Mouse (Mus musculus) midbrain, embryonic 11.5 days (tissue): ENCODE measurements at regions not wholly inside any gene's neighbourhood (a gene's known extent, or its start where the extent isn't known, plus 50 kb on each side); places are given as distances from the start of the nearest gene placed in this dataset.
A peak's percentile ranks its signal among the peaks of the same experiment; 100 is the strongest.

ENCODE experiments used
- ATAC-seq: fragments of 200-750 bp; cut with Nextera tagmentation; 2 replicates; pipeline ENCODE4 v1.8.0; 2017; ENCODE audit warnings: moderate TSS enrichment, moderate library complexity; ENCODE audit not compliant: low FRiP score
- DNase-seq: peaks from one replicate; pipeline ENCODE4 v3.0.0; 2015; ENCODE audit warnings: low spot score; ENCODE audit errors: missing footprints
- H3K27ac ChIP-seq: fragments of 300-500 bp; sonication (generic); 2 replicates; pipeline ENCODE4 v1.5.1; 2014; ENCODE audit warnings: low read depth, low read length
- H3K27me3 ChIP-seq: fragments of 300-500 bp; sonication (generic); 2 replicates; pipeline ENCODE4 v1.6.1; 2014; ENCODE audit warnings: mild to moderate bottlenecking, low read length, moderate library complexity, mixed read lengths; ENCODE audit not compliant: control insufficient read depth, insufficient read depth
- H3K36me3 ChIP-seq: fragments of 300-500 bp; sonication (generic); 2 replicates; pipeline ENCODE4 v1.6.1; 2014; ENCODE audit warnings: mild to moderate bottlenecking, low read length, moderate library complexity, mixed read lengths; ENCODE audit not compliant: control insufficient read depth, insufficient read depth
- H3K4me1 ChIP-seq: fragments of 300-500 bp; sonication (generic); 2 replicates; pipeline ENCODE4 v1.6.1; 2014; ENCODE audit warnings: low read length; ENCODE audit not compliant: control insufficient read depth, insufficient read depth
- H3K4me2 ChIP-seq: fragments of 300-500 bp; sonication (generic); 2 replicates; pipeline ENCODE4 v1.6.1; 2014; ENCODE audit warnings: mild to moderate bottlenecking, moderate library complexity
- H3K4me3 ChIP-seq: fragments of 300-500 bp; sonication (generic); 2 replicates; pipeline ENCODE4 v1.5.1; 2014; ENCODE audit warnings: low read depth, low read length
- H3K9ac ChIP-seq: fragments of 300-500 bp; sonication (generic); 2 replicates; pipeline ENCODE4 v1.6.1; 2014; ENCODE audit warnings: low read length
- H3K9me3 ChIP-seq: fragments of 300-500 bp; sonication (generic); 2 replicates; pipeline ENCODE4 v1.6.1; 2016; ENCODE audit warnings: low read length; ENCODE audit not compliant: control insufficient read depth
- WGBS: fragments of 180-500 bp; shearing (Covaris S2); extraction: QIAGEN DNeasy Blood & Tissue Kit; methylation state at CpG from one replicate; pipeline ENCODE4 v1.1.7; 2014; 5-methylcytosine and 5-hydroxymethylcytosine counted together

GRCm38 (mm10) chr1:41133946-41134345 lies 328.5 kb downstream of the Tmem182 start:
- Histone ChIP-seq H3K27me3 (no peaks in the 10 kb centered on the region), H3K4me3 (no peak overlapping the region), H3K9me3 (no peaks in the 10 kb centered on the region), H3K36me3 (no peaks in the 10 kb centered on the region), H3K27ac (no peak overlapping the region), H3K4me1 (no peaks in the 10 kb centered on the region; the same call in 1 of the 2 replicates), H3K4me2 (no peak overlapping the region), H3K9ac (no peak overlapping the region)
- DNase-seq (no peak), ATAC-seq (no peak)
- WGBS, result 68% methylated on average over 8 of the region's 8 CpGs

GRCm38 (mm10) chr1:41139725-41140124 lies 334.3 kb downstream of the Tmem182 start:
- Histone ChIP-seq H3K9ac (no peak overlapping the region), H3K27ac (no peak overlapping the region; the same call in 1 of the 2 replicates), H3K4me2 (no peak overlapping the region), H3K36me3 (no peaks in the 10 kb centered on the region), H3K4me3 (no peak overlapping the region), H3K27me3 (no peaks in the 10 kb centered on the region), H3K4me1 (peaks cover 8% of the 10 kb centered on the region), H3K9me3 (no peaks in the 10 kb centered on the region)
- WGBS, result 61% methylated on average over 2 of the region's 2 CpGs
- no peak for DNase-seq
- ATAC-seq, result 0 out of 2 replicates have a peak, but pooled peaks have one; percentile 48

DNA sequence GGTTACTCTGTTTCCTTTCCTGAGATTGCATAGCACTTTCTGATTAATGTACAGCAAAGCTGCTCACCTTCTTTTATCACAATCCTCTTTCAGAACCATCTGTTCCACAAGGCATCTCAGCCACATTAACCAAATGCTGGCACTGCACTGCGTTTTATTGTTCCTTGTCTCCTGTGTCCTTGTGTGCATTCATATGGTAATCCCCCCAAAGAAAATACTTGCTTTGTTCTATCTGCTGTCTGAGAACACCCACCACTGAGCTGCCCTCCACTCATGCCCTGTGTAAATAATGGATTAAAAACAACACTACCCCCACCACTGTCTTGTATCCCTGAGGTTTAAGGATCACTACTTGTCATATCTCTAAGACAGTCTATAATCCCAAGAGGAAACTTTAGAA lies 335.1 kb downstream of the Tmem182 start:
- WGBS, result 6% methylated on average over 1 of the region's 1 CpGs
- DNase-seq, result no peak
- peak; percentile 90 for ATAC-seq
- H3K4me1 ChIP-seq, result peaks cover 8% of the 10 kb centered on the region
- no peak overlapping the region for H3K9ac ChIP-seq
- H3K27me3 ChIP-seq, result no peaks in the 10 kb centered on the region
- H3K9me3 ChIP-seq, result no peaks in the 10 kb centered on the region
- H3K27ac ChIP-seq, result peak overlapping the region; percentile 49; the same call in 1 of the 2 replicates
- H3K36me3 ChIP-seq, result no peaks in the 10 kb centered on the region
- H3K4me3 ChIP-seq, result no peak overlapping the region
- H3K4me2 ChIP-seq, result no peak overlapping the region

DNA sequence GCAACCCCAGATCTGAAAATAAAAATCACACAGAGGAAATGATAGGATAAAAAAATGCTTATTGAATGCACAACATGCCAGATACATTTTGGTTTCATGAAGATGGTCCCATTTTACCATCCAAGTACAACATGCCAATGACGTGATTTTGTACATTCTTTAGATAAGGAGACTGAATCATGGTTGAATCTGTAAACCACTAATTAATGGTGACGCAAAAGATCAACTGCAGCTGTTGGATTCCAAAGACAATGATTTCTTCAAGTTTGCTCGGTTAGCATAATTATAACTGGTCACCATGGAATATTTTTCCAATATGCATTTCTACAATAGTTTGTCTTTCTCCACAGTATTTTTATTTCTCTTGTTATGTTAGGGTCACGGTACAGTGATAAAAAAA lies 336.6 kb downstream of the Tmem182 start:
- ATAC-seq (no peak), DNase-seq (no peak)
- Histone ChIP-seq H3K9ac (no peak overlapping the region), H3K27ac (no peak overlapping the region), H3K4me1 (peaks cover 8% of the 10 kb centered on the region), H3K9me3 (no peaks in the 10 kb centered on the region), H3K27me3 (no peaks in the 10 kb centered on the region), H3K4me3 (no peak overlapping the region), H3K4me2 (no peak overlapping the region), H3K36me3 (no peaks in the 10 kb centered on the region)
- 90% methylated on average over 4 of the region's 4 CpGs for WGBS

- H3K4me3 ChIP-seq, result no peak overlapping the region
- H3K27me3 ChIP-seq, result no peaks in the 10 kb centered on the region
- H3K9me3 ChIP-seq, result no peaks in the 10 kb centered on the region
- H3K27ac ChIP-seq, result no peak overlapping the region
- WGBS, result 42% methylated on average over 1 of the region's 1 CpGs
- no peak for DNase-seq
- ATAC-seq, result no peak
- no peak overlapping the region for H3K9ac ChIP-seq
- no peak overlapping the region for H3K4me2 ChIP-seq
- peaks cover 19% of the 10 kb centered on the region for H3K4me1 ChIP-seq
- H3K36me3 ChIP-seq, result no peaks in the 10 kb centered on the region
Measured at GRCm38 (mm10) chr1:41152516-41152915, 347.1 kb downstream of the Tmem182 start.

GRCm38 (mm10) chr1:41153174-41153999 lies 348.0 kb downstream of the Tmem182 start:
- WGBS, result 63% methylated on average over 14 of the region's 14 CpGs
- Histone ChIP-seq H3K36me3 (no peaks in the 10 kb centered on the region), H3K4me2 (no peak overlapping the region), H3K9me3 (no peaks in the 10 kb centered on the region), H3K27me3 (no peaks in the 10 kb centered on the region), H3K4me3 (no peak overlapping the region), H3K9ac (no peak overlapping the region), H3K4me1 (peaks cover 25% of the 10 kb centered on the region), H3K27ac (no peak overlapping the region; the same call in 1 of the 2 replicates)
- DNase-seq (peak; percentile 83), ATAC-seq (no peak)

GRCm38 (mm10) chr1:41154198-41154597 lies 348.8 kb downstream of the Tmem182 start:
- H3K4me2 ChIP-seq, result no peak overlapping the region
- no peak overlapping the region for H3K27ac ChIP-seq
- H3K9ac ChIP-seq, result no peak overlapping the region
- H3K36me3 ChIP-seq, result no peaks in the 10 kb centered on the region
- ATAC-seq (no peak), DNase-seq (peak; percentile 86)
- 62% methylated on average over 4 of the region's 4 CpGs for WGBS
- H3K4me1 ChIP-seq, result peaks cover 32% of the 10 kb centered on the region
- no peaks in the 10 kb centered on the region for H3K27me3 ChIP-seq
- H3K4me3 ChIP-seq, result no peak overlapping the region
- no peaks in the 10 kb centered on the region for H3K9me3 ChIP-seq

GRCm38 (mm10) chr1:41156946-41157345 lies 351.5 kb downstream of the Tmem182 start:
- DNase-seq, result peak; percentile 90
- H3K4me1 ChIP-seq, result peaks cover 34% of the 10 kb centered on the region

GRCm38 (mm10) chr1:41157651-41158513 lies 352.5 kb downstream of the Tmem182 start:
- H3K4me2 ChIP-seq, result peak overlapping the region; percentile 19
- H3K36me3 ChIP-seq, result no peaks in the 10 kb centered on the region
- 20% methylated on average over 20 of the region's 21 CpGs for WGBS
- peak; percentile 95 for DNase-seq
- no peaks in the 10 kb centered on the region for H3K27me3 ChIP-seq
- H3K4me1 ChIP-seq, result peaks cover 30% of the 10 kb centered on the region
- H3K27ac ChIP-seq, result peak overlapping the region; percentile 81
- 0 out of 2 replicates have a peak overlapping the region, but pooled peaks have one; percentile 14 for H3K9ac ChIP-seq
- H3K4me3 ChIP-seq, result no peak overlapping the region
- no peaks in the 10 kb centered on the region for H3K9me3 ChIP-seq
- peak; percentile 92 for ATAC-seq

More at GRCm38 (mm10) chr1:41156946-41157345, 351.5 kb downstream of the Tmem182 start:
- no peak for ATAC-seq
- no peak overlapping the region; the same call in 1 of the 2 replicates for H3K4me2 ChIP-seq
- H3K9ac ChIP-seq, result no peak overlapping the region
- no peaks in the 10 kb centered on the region for H3K27me3 ChIP-seq
- WGBS, result 13% methylated on average over 10 of the region's 10 CpGs
- no peaks in the 10 kb centered on the region for H3K36me3 ChIP-seq
- no peak overlapping the region for H3K4me3 ChIP-seq
- peak overlapping the region; percentile 81 for H3K27ac ChIP-seq
- H3K9me3 ChIP-seq, result no peaks in the 10 kb centered on the region
